Mouse (Mus musculus) urinary bladder, postnatal 14 days (tissue): Measurements from ENCODE around the gene Fkrp.

ENCODE experiments used
- DNase-seq: peaks from one replicate; pipeline ENCODE4 v3.0.0; 2021; ENCODE audit warnings: low spot score

The Fkrp gene

DNA sequence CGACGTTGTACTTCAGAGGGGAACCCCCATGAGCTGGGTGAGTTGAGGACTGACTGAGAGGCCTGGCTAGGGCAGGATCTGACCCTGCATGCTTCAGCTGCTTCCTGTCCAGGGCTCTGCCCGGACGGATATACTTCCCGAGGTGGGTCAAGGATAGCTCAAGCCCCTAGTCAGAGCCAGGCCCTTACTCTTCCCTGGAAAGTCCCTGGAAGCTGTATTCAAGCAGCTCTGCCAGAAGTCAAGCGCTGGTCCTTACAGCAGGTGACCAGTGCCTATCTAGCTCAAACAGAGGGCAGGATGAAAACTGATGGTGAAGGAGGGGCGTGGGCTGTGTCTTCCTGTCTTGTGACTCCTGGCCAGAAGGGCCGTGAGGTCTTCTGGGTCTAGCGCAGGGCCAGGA lies 13.9 kb upstream of the Fkrp start:
- DNase-seq: no peak

DNA sequence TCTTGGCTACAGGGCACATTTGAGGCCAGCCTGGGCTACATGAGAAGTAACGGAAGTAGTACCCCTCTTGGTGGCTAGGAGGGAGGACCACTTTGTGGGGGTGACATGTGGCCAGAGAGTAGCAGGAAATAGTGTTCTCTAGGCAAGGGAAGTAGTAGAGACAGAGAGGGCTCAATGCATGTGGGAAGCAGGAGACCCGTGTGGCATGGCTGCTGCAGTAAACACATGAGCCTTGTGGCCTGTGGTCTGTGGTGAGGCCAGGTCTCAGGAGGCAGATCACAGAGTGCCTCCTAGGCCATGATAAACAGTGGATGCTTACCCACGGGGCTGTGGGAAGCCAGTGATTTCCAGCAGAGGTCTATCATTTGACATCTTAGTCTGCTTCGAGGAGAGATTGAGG lies 10.7 kb upstream of the Fkrp start:
- no peak for DNase-seq

GRCm38 (mm10) chr7:16826571-16826970 lies 10.0 kb upstream of the Fkrp start:
- no peak for DNase-seq

- no peak for DNase-seq
Measured at GRCm38 (mm10) chr7:16825785-16826184, 9.3 kb upstream of the Fkrp start.

DNA sequence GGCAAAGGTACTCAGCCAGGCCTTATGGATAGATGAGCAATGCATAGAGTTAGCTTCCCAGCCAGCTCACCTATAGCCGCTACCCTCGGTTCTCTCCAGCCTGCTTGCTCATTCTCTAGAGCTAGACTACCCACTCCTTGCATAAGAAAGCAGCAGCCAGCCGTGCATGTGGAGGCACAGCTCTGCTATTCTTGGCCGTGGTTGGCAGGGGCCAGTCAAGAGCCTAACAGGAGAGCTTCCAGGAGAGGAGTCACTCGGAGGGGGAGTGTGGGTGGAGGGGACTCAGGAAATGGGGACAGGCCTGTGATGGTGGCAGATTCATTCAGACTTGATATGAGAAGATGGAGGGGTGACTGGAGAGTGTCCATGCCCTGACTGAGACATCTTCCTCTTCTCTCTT lies 7.2 kb upstream of the Fkrp start:
- DNase-seq: no peak

DNA sequence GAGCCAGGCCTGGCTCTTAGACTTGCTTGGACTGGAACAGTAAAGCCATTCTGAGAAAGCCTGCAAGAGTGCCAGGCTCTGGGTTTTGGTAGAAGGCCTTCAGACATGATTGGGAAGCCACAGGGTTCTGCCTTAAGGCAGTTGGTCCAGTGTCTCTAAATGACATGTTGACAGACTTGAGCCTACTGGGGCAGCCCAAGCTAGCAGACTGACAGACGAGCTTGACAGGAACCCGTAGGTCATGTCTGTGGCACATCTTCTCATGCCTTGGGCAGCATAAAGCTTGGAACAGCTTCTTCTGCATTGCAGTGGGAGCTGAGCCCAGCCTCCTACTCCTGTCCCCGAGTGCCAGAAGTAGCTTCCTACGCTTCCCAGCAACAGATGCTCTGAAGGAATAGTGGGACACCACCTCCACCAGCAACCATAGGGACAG lies 5.2 kb upstream of the Fkrp start:
- DNase-seq: no peak

- DNase-seq: no peak
Measured at GRCm38 (mm10) chr7:16821091-16821490, 4.6 kb upstream of the Fkrp start.

- no peak for DNase-seq
Measured at GRCm38 (mm10) chr7:16820271-16820763, 3.8 kb upstream of the Fkrp start.

- DNase-seq: no peak
Measured at GRCm38 (mm10) chr7:16819794-16820193, 3.3 kb upstream of the Fkrp start.

- no peak for DNase-seq
Measured at GRCm38 (mm10) chr7:16817693-16818092, 1.2 kb upstream of the Fkrp start.

- peak; percentile 77 for DNase-seq
Measured at GRCm38 (mm10) chr7:16816078-16816474, 456 bp downstream of the Fkrp start.

DNA sequence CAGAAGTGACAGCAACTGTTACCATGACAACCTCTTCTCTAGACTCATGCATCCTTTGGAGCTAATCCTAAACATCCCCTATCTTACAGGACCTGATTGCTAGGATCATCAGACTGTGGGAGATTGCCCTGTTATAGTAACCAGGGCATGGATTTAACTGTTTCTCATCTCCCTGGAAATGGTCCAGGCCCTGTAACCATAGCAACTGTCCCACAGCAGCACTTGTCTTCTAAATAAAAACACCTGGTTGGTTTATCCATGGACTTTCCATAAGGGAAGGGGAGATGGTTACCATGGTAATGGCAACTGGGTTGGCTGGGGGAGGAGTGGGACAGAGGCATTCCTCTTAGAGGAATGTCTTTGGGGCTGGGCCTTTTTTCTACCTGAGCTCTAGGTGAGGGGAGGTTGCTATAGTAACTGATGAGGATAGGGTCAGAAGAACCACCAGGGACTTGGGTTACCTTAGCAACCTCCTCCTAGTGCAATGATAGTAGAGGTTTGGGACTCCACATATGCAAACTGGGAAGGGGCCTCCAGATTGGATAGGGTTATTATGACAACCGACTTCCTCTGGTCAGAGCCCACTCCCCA lies 1.1 kb downstream of the Fkrp start, which contains the start of gene Strn4:
Gene Strn4, plus strand, starts transcription at position 539 of the 591 bp plus-strand sequence.
- no peak for DNase-seq

DNA sequence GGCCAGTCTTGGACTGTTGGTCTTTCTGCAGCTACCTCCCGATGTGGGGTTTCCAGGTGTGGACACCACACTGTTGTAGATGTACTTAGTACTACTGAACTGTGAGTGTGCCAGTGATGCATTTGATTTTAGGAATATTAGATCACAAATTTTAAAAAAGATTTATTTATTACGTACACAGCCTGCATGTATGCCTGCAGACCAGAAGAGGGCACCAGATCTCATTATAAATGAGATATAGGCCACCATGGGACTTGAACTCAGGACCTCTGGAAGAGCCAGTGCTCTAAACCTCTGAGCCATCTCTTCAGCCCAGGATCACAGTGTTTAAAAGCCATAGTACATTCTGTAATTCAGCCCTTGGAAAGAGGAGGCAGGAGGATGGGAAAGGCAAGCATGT lies 4.0 kb downstream of the Fkrp start:
- no peak for DNase-seq

DNA sequence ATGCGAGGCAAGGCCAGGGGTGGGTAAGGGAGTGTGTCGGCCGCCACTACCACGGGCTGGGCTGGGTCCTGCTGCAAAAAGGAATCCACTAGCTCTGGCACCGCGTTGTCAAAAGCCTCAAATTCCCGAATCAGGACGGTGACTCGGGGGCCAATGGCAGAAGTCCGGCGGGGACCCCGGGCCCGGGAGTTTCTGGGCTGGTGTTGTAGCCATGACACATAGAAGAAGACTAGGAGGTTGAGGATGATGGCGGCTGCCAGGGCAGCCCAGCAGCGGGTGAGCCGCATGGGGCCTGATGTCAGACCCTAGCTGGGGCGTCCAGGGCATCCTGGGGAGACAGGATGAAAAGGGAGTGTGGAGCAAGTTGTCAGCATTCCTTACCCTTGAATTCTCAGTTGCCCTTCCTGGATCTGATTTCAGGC lies 4.9 kb downstream of the Fkrp start:
- DNase-seq: no peak

GRCm38 (mm10) chr7:16810920-16811648 lies 5.4 kb downstream of the Fkrp start:
- DNase-seq: no peak

- no peak for DNase-seq
Measured at GRCm38 (mm10) chr7:16810399-16810919, 6.1 kb downstream of the Fkrp start.

DNA sequence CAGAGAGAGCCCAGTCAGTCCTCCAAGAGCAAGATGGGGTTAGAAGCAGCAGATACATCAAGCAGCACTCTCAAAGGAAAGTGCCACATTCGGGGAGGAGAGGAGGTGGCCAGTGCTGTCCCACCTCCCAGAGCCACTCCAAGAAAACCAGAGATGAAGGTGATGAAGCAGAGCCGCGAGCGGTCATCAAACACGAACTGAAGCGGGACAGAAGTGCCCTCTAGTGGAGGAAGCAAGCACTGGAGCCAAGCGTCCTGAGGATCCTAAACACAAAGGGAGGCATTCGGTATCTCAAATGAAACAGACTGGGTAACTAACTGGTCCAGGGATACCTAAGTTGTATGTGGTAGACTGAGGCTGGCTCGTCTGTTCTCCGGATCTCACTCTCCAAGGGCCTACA lies 6.8 kb downstream of the Fkrp start:
- peak; percentile 72 for DNase-seq

- DNase-seq: no peak
Measured at GRCm38 (mm10) chr7:16808647-16809046, 7.9 kb downstream of the Fkrp start.

DNA sequence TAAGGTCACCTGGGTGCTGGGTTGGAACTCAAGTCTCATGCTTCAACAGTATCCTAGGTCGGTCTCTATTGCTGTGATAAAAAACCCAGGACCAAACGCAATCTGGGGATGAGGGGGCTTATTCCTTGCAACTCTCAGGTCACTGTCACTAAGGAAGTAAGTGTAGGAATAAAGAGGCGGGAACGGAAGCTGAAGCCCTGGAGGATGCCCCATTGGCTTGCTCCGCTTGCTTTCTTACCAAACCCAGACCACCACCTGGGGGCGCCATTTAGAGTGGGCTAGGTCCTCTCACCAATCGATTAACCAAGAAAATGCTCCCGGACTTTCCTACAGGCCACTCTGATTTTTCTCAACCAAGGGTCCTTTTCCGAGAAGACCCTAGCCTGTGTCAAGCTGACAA lies 8.6 kb downstream of the Fkrp start:
- DNase-seq: no peak

GRCm38 (mm10) chr7:16804409-16805028 lies 12.0 kb downstream of the Fkrp start:
- no peak for DNase-seq

DNA sequence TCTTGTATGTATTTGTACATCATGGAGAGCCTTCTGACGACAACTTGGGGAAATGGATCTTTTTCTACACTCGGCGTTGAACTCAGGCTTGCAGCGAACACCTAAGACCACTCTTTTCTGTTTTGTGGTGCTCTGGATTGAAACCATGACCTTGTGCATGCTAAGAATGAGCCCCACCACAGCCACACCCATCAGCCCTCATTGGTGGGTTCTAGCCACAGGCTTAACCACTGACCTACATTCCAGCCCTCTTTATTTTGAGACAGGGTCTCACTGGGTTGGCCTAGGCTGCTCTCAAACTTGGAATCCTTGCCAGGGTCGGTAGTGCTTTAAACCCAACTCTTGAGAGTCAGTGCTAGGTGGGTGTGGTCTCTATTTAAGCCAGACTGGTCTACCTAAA lies 21.6 kb downstream of the Fkrp start:
- DNase-seq: no peak

GRCm38 (mm10) chr7:16793010-16793725 lies 23.4 kb downstream of the Fkrp start:
- no peak for DNase-seq
